Comparison of ENCODE assay signal across 17 mouse cellular contexts in the genomic region with DNA sequence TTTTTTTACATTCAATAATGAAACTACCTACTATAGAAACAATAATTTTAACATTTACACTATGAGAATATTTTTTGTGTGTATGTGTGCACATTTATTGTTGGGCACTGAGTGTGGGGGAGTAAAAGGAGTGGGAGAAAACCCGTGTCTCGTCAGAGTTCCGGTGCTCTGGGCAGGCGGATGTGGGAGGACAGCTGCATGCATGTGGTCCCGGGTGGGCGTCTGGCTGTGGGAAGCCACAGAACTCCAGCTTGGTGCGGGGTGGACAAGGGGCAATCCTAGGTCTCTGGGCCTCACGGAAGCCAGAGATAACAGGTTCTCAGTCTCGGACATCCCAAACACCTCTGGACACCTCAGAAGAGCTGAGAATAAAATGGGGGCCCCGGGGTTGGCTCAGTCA. TPM values are rescaled to one million over a fixed set of nuclear protein-coding genes. Genes with fewer than 3 reads are reported as not detected.
DNase-seq lines count a peak whose midpoint lies in the region; ATAC-seq lines count a peak whose summit lies in the region.
"Had no signal": no experiment of that assay in that cellular context is flagged by ENCODE, and none has a peak within 500 bp of the region (broad histone marks: within the 10 kb centered on the region; RNA-seq: fewer than 3 reads in every experiment).

No protein-coding gene starts in this region.

- no peak overlapping the region for H3K9ac ChIP-seq in kidney, embryonic 14.5 days (ENCODE audit: low read depth, low read length)
- H3K9ac ChIP-seq in neural tube, embryonic 12.5 days = no peak overlapping the region
- H3K9ac ChIP-seq in neural tube, embryonic 15.5 days (replicated peaks) = no peak overlapping the region
- H3K9ac ChIP-seq: embryonic facial prominence, embryonic 15.5 days; hindbrain, embryonic 15.5 days had no signal

- 35% methylated on average over 10 of the region's 10 CpGs for WGBS in kidney, embryonic 14.5 days
- 44% methylated on average over 10 of the region's 10 CpGs for WGBS in neural tube, embryonic 12.5 days
- WGBS in neural tube, embryonic 15.5 days = 48% methylated on average over 10 of the region's 10 CpGs

- ATAC-seq in kidney, embryonic 14.5 days (ENCODE audit: low FRiP score, low TSS enrichment) = peak; percentile 77; the same call in 1 of the 2 replicates
- ATAC-seq in neural tube, embryonic 12.5 days (ENCODE audit: low FRiP score, low read depth) = peak; percentile 25; the same call in 1 of the 2 replicates
- ATAC-seq in neural tube, embryonic 15.5 days (ENCODE audit: low FRiP score) = no peak
- ATAC-seq: forebrain, embryonic 16.5 days had no signal

- H3K4me1 ChIP-seq in kidney, embryonic 14.5 days (ENCODE audit: control insufficient read depth, insufficient read depth, low read length) = peaks cover 5% of the 10 kb centered on the region; the same call in 1 of the 2 replicates
- peaks cover 13% of the 10 kb centered on the region for H3K4me1 ChIP-seq in neural tube, embryonic 12.5 days
- peaks cover 8% of the 10 kb centered on the region for H3K4me1 ChIP-seq in neural tube, embryonic 15.5 days
- H3K4me1 ChIP-seq: embryonic facial prominence, embryonic 15.5 days; heart, embryonic 10.5 days; hindbrain, embryonic 15.5 days had no signal

- no peaks in the 10 kb centered on the region for H3K27me3 ChIP-seq in kidney, embryonic 14.5 days (ENCODE audit: control insufficient read depth, insufficient read depth, low read length)
- no peaks in the 10 kb centered on the region for H3K27me3 ChIP-seq in neural tube, embryonic 12.5 days (replicated peaks)
- no peaks in the 10 kb centered on the region for H3K27me3 ChIP-seq in neural tube, embryonic 15.5 days (replicated peaks)
- H3K27me3 ChIP-seq: embryonic facial prominence, embryonic 15.5 days; hindbrain, embryonic 15.5 days had no signal

- no peak overlapping the region for H3K4me3 ChIP-seq in kidney, embryonic 14.5 days (ENCODE audit: low read length)
- H3K4me3 ChIP-seq in neural tube, embryonic 12.5 days = no peak overlapping the region
- no peak overlapping the region for H3K4me3 ChIP-seq in neural tube, embryonic 15.5 days (replicated peaks)
- H3K4me3 ChIP-seq: embryonic facial prominence, embryonic 15.5 days; heart, embryonic 10.5 days; hindbrain, embryonic 15.5 days; left cerebral cortex, adult 2 months had no signal

- no peak for DNase-seq in kidney, adult 11 months
- DNase-seq in left cerebral cortex, postnatal 4 days = peak; percentile 9
- no peak for DNase-seq in left cerebral cortex, postnatal 36 days (ENCODE audit: low spot score in 2 of 2)
- no peak for DNase-seq in adrenal gland, adult 2 months
- DNase-seq: cerebellum, adult 2 months; kidney, adult 18-20 months; lung, adult 18-20 months; lung, postnatal 14 days; thymus, adult 2 months had no signal

- no peaks in the 10 kb centered on the region for H3K9me3 ChIP-seq in kidney, embryonic 14.5 days (ENCODE audit: control insufficient read depth, low read length)
- no peaks in the 10 kb centered on the region for H3K9me3 ChIP-seq in neural tube, embryonic 12.5 days
- no peaks in the 10 kb centered on the region for H3K9me3 ChIP-seq in neural tube, embryonic 15.5 days (replicated peaks)
- H3K9me3 ChIP-seq: embryonic facial prominence, embryonic 15.5 days; heart, embryonic 10.5 days; hindbrain, embryonic 15.5 days had no signal

- no peaks in the 10 kb centered on the region for H3K36me3 ChIP-seq in kidney, embryonic 14.5 days (ENCODE audit: control insufficient read depth, insufficient read depth, low read length)
- no peaks in the 10 kb centered on the region for H3K36me3 ChIP-seq in neural tube, embryonic 12.5 days
- no peaks in the 10 kb centered on the region for H3K36me3 ChIP-seq in neural tube, embryonic 15.5 days
- H3K36me3 ChIP-seq: embryonic facial prominence, embryonic 15.5 days; heart, embryonic 10.5 days; hindbrain, embryonic 15.5 days had no signal

- intact Hi-C loops in left cerebral cortex, postnatal 4 days (cut with DNase I) = no loop called here
- intact Hi-C loops in left cerebral cortex, postnatal 36 days (cut with DNase I) = no loop called here

- no peak overlapping the region for H3K4me2 ChIP-seq in kidney, embryonic 14.5 days (replicated peaks; ENCODE audit: low read depth, low read length)
- H3K4me2 ChIP-seq in neural tube, embryonic 12.5 days (replicated peaks) = no peak overlapping the region
- H3K4me2 ChIP-seq in neural tube, embryonic 15.5 days = no peak overlapping the region
- H3K4me2 ChIP-seq: embryonic facial prominence, embryonic 15.5 days; hindbrain, embryonic 15.5 days had no signal

- H3K27ac ChIP-seq in kidney, embryonic 14.5 days (ENCODE audit: low read depth, low read length) = no peak overlapping the region
- no peak overlapping the region for H3K27ac ChIP-seq in neural tube, embryonic 12.5 days
- H3K27ac ChIP-seq in neural tube, embryonic 15.5 days (replicated peaks) = no peak overlapping the region
- H3K27ac ChIP-seq: embryonic facial prominence, embryonic 15.5 days; heart, embryonic 10.5 days; hindbrain, embryonic 15.5 days; left cerebral cortex, adult 2 months had no signal

RNA-seq across cellular contexts. Expression of a gene that starts 37.2 kb away (rescaled TPM):
- 8.3 and 10.2 TPM in 2 replicates for polyA plus RNA-seq in kidney, embryonic 14.5 days (2014; fragmentation: Nextera tagmentation; extraction: Ambion mirVana)
- total RNA-seq in left cerebral cortex, postnatal 4 days (2021) = 10 to 100 TPM; 47.1 to 56.6 TPM
- total RNA-seq in left cerebral cortex, postnatal 36 days (2021) = 10 to 100 TPM; 48.2 to 58.6 TPM
- polyA plus RNA-seq in neural tube, embryonic 12.5 days (2016; fragmentation: Nextera tagmentation; extraction: Ambion mirVana) = 29.8 and 31.8 TPM in 2 replicates
- polyA plus RNA-seq in neural tube, embryonic 15.5 days (2015; fragmentation: Nextera tagmentation; extraction: Ambion mirVana) = 42.3 and 50.5 TPM in 2 replicates
- 1 to 10 TPM; 4.4 to 5.3 TPM for total RNA-seq in adrenal gland, adult 2 months (2021)
- 0.94 TPM in 2 replicates for polyA plus RNA-seq in adrenal gland, adult 2 months (2012; rRNA removed)
